Mouse (Mus musculus): Measurements from ENCODE around the gene Trio.

The Trio gene

DNA sequence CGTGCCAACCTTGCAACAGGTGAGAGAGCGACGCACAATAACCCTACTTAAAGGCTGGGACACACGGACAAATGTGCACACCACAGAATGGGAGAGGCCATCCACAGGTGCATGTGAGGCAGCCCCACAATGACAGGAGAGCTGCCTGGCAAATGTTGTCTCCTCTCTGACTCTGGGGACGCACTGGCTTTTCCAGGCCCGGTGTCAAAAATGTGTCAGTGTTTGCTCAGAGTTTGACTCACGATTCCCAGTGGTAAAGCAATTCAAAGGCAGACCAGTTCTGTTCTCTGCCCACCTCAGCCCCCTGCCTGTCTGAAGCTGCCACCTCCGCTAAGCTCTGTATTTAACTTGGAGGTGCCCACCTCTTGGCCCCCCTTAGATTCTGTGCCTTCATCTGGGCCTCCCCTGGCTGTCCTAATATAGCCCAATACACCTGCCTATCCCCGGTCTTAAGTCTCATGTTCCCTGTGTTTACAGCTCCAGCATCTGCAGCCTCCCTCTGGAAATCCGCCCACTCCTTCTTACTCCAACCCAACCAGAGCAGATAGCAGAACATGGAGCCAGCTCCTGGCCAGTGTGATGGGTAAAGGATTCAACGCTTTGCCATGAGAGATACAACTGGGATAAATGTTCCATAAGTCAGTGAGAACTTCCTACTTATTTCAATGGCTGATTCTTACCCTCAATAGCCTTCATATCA lies 83.3 kb downstream of the Trio start:
- DNase-seq = peak; percentile 53

DNA sequence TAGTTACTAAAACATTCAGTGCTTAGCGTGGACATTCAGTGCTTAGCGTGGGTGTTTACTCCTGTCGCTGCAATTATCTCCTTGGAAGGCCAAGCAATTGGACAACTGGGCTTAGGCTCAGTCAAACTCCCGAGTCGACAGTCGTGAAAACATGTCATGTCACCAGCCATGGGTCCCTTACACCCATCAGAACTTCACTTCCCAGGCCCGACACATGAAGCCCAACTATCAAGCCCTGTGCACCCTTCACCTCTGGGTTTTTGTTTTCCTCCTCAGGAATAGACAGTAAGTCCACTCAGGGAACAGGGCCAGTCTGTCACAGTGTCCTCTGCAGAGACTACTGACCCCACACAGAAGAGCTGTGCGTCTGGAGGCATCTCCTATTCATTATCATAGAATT lies 84.2 kb downstream of the Trio start:
- DNase-seq = no peak

DNA sequence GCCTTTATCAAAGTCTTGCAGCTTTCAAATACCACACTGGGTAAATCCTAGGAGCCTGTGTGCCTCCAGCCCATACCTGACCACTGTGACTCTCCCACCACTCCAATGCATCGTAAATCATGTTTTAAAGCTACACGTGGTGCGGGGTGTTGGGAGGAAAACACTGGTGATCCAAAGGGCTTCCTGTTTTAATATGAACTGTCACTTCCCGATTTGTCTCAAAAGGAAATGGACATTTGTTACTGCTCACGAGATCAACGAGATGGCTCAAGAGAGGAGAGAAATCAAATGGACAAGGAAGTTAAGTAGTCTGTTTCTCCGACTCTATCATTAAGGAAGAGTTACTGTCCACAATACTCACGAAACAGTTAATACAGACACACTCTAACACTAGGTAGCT lies 84.6 kb downstream of the Trio start:
- DNase-seq = no peak

DNA sequence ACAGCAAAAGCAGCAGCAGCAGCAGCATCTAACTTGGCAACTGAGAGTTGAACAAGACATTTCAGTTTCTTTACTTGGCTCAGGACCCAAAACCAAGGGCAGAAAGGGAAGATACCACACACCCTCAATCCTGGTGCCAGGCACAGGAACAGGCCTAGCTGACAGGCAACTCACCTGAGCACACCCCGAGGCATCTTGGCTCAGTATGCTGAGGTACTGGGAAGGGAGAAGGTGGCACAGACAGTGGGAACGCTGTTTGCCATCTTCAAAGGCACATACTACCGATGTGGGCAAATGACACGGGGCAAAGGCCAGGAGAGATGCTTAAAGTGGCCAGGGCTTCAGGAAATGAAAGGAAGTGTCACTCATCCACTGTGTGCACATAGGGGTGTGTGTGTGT lies 85.6 kb downstream of the Trio start:
- DNase-seq = no peak

DNA sequence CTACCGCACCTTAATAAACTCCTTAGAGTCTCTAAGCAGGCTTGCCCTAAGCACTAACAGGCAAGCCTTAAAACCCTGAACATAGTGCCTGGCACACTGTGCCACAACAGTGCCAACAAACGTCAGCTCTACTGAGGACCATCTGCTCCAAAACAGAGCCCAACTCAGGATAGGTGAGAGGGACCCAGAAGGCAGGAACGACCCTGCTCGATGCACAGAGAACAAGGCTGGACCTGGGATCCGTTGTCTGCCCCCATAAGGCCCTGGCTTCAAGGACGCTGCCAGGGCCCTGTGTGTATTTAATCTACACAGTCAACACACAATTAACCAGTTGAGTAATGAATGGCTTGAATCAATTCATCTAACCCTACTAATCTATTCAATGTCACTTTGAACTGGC lies 86.8 kb downstream of the Trio start:
- DNase-seq = peak; percentile 81

DNA sequence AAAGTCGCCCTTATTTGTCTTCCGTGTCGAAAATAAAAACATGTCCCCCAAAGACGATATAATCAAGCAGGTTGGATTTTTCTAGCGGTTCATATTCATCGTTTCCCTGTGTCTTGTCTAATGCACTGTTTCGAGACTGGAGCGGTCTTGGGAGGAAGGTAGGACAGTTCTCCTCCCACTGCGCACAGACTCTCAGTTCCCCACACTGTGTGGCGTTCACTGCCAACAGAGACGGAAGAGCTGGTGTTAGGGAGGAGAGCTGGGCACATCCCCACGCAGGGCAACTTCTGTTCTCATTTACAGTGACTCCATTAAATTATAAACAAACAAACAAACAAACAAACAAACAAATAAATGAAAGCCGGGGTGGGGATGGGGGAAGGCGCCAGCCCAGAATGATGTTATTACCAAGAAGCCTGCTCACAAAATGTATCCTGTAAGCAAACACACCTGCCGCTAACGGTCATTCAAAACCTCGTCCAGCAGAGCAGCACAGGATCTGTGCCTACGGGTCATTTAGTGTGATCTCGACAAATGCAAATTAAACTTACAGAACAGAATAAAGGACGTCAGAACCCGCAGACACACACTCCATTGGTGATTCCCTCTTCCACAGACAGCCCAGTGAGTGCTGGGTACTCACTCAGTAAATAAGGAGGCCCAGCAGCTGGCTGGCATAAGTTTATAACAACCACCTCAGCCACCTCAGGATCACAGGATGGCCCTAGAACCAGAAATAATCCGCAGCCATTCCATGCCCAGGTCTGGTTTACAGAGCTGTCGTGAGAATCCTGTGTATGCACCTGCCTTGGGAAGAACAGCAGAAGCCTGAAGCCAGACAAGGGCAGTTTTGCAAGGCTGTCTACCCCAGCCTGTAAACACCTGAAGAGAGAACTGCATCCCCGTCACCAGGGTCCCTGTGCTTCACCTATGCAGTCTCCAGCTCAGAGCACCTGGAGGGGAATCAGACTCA lies 87.5 kb downstream of the Trio start:
- peak; percentile 51 for DNase-seq

DNA sequence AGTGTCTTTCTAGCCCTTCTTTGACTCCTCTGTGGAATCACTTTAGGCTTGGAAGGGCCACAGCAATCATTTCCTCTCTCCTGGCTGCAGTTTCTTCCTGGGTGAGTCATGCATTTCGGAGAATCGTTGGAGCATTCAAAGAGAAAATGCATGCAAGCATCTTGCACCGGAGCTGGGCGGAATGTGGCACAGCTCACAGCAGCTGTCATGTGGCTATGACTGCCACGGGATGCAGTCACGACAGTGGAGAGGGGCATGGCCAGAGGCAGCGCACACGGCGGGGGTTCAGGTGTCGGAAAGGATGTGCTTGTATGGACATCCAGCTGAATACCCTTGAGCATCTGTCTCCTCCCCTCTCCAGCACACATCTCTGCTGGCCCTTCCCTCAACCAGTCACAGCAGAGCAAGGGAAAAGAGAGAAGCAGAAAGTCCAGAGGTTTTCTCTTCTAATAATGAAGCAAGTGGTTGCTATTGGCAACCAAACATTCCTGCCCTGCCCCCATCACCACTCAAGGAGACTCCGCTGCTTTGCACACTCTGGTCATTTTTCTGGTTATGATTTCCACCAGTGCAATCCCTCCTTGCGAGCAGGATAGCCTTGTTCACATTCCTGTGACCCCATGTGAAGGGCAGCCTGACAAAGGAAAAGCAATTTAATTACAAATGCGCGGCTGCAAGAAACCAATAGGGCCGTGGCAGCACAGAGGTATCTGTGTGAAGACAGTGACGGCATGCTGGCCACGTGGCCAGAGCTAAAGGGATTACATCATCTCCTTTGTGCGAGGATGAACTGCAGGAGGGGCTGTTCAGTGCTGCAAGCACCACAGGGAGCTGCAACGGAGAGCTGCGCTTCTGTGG lies 88.4 kb downstream of the Trio start:
- DNase-seq = peak; percentile 79

DNA sequence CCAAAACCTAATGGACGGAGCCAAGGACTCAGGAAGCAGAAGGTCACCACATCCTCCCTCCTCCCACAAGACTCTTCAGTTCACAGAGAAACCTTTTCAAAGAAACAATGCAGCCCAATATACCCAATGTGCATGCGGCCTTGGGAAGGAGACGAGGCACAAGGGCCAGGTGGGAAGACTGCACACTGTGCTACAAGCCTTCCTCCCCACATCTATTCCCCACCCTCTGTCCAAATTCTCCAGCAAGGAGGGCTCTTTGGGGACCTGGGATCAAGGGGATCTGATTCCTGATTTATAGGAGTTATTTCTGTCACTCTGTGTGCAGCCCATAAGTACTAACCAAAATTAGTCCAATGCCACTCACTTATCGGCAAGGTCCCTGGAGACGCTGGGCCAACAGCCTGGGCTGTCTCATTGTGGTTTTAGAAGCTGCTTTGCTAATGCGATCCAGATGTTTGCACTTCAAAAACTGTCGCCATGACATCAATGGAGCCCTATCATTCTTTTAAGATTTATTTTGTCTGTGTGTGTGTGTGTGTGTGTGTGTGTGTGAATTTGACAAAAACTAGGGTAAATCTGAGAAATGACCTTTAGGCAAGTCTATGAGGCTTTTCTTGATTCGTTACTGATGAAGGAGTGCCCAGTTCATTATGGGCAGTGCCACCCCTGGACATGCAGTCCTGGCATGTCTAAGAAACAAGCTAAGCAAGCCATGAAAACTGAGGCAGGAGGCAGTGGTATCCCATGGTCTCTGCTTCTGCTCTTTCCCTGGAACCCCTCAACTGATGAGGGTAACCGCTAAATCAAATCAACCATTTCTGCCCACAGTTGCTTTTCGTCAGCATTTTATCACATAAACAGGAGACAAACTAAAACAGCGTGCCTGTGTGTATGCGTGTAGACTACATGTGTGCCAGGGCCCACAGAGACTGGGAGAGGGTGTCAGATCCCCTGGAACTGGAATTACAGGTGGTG lies 89.6 kb downstream of the Trio start:
- no peak for DNase-seq

DNA sequence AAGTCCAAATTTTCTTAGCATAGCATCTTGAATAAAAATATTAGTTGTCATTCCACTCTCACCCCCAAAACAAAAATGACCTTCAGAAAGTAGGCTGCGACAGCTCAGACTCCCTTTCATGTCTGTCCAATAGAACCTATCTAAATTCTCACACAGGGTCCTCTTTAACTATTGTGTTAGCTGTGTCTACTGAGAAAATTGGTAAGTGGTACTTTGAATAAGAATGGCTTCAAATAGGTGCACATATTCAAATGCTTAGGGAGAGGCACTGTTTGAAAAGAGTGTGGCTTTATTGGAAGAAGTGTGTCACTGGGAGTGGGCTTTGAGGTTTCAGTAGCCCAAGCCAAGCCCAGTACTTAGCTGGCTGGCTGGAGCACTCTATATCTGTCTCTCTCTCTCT lies 92.4 kb downstream of the Trio start:
- DNase-seq = no peak

DNA sequence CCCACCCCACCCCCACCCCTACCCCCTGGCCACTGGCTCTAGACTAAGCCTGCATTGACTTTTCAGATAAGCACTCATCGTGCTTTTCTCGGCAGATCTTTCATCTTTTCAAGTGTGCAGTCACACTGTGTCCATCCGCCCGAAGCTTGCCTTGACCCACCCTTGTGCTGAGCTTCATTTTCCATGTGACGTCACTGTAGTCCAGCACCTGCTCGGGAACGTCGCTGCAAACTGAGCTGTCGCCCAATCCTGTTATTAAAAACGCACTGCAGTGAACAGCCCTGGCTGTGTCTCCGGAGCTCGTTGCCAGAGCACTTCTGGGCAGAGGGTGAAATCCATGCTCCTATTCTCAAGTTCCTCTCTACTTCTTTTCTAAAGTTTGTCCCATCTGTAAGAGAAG lies 93.8 kb downstream of the Trio start:
- no peak for DNase-seq

DNA sequence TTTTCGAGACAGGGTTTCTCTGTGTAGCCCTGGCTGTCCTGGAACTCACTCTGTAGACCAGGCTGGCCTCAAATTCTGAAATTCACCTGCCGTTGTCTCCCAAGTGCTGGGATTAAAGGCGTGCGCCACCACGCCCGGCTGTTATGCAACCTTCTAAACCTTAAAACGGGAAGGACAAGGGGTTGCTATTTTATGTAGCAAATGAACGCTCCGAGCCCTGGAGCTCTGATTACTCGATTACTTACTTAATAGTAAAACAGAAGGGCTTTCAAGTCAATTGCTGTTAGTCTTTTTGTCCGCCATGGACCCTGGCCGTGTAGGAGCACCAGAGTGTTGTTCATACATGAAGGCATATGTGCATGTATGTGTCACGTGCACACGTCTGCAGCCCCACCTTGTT lies 94.2 kb downstream of the Trio start:
- no peak for DNase-seq

DNA sequence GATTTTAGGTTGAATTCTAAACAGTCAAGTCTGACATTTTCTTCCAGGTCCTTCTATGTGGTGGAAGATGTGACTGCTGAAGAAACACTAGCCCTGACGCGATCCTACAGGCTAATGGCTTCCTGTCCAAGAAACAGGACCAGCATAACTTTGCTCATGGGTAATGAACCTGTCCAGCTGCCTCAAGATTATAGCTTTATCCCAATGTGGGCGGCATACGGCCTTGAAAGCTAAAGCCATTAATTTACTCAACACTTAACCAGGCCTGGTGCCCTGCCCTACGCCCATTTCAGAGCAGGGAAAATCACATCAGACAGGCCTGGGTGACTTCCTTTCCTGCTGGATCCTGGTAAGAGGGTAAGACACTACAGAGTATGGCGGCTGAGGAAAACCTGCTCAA lies 98.0 kb downstream of the Trio start:
- DNase-seq = no peak

DNA sequence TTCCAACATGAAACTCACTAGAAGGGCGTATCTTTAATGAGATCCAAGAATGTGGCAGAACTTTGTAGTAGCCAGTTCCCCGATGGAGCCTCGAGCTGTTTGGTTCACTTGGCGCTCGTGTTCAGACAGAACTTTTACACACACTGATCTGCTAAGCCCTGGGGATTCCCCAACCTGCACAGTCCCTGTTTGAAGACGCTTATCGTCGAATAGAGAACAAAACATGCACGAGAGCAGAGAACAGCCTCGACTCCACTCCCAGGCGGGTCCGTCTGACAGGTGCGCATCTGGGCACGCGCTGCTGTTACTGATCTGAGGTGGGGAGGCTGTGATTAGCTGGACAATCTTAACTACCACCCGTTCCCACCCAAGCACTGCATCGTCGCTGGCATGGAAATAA lies 98.7 kb downstream of the Trio start:
- DNase-seq = no peak

DNA sequence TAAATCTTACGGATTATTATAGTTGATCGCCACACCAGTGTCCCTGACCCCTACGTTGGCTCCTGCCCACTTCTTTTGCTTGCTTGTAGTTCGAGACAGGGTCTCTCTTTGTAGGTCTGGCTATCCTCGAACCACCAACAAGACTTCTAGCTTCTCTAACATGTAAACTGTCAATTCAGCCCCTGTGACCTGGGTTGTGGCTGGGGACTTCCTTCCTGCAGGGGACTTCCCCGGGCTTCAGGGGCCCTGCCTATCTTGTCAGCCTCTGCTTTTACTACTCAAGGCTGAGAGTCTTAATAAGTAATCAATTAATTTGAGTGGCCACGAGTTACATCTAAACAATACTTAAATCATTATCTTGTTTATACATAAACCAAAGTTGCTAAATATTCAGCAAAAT lies 99.2 kb downstream of the Trio start:
- no peak for DNase-seq

DNA sequence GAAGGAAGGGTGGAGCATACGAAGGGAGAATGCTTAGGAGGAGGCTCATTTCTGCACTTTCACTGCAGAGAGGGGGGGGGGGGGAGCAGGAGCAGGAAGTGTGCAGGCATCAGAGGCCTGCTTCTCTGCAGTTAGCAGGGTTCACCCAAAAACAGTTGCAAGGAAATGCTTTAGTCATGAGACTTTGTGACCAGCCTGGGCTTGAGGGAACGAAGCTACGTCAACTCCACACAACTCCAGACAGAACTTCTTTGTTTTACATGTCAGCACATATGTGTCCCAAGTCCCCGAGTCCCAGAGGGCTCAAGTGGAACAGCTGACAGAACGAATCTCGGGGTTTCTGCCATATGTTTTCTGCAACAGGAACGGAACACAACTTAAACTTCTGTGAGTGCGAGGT lies 99.8 kb downstream of the Trio start:
- peak; percentile 10 for DNase-seq

DNA sequence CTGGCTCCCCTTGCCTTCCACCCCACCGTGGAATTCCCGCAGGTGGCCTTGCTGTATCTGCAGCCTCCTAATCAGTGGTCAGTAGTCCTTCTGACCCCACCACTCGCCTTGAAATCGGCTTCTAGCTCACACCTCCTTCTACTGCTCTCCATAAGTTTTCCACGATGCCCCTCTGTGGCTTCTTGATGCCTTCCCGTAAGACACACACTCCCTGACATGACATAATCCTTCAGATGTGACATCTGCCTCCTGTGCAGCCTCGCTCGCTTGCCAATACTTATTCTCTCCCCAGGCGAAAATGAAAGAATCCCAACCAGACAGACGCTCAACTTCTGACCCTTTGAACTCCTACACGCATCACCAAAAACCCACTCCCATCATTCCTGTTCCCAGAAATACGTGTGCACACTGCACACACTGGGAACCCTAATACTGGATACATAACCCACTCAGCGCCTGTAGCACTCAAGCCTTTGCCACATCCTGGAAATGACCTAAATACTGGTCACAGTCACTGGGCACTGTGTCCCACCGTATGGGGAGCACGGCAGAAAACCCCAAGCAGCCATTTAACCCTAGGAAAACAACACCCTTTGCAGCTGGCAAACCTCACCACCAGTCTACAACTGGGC lies 100.5 kb downstream of the Trio start:
- peak; percentile 42 for DNase-seq

DNA sequence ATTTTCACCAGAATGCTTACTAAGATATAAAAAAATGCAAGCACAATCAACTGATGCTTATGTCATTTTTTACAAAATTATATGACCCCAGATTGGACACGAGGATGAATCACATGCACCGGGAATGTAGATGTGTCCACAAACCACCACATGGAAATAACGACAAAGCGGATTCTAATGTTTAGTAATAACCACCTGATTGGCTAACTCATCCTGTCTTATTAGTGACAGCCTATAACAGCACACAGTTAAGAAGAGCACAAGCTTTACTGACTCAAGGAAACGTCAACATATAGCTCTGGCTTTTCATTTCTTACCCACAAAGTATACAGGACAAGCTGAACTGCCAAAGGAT lies 101.7 kb downstream of the Trio start:
- peak; percentile 13 for DNase-seq

DNA sequence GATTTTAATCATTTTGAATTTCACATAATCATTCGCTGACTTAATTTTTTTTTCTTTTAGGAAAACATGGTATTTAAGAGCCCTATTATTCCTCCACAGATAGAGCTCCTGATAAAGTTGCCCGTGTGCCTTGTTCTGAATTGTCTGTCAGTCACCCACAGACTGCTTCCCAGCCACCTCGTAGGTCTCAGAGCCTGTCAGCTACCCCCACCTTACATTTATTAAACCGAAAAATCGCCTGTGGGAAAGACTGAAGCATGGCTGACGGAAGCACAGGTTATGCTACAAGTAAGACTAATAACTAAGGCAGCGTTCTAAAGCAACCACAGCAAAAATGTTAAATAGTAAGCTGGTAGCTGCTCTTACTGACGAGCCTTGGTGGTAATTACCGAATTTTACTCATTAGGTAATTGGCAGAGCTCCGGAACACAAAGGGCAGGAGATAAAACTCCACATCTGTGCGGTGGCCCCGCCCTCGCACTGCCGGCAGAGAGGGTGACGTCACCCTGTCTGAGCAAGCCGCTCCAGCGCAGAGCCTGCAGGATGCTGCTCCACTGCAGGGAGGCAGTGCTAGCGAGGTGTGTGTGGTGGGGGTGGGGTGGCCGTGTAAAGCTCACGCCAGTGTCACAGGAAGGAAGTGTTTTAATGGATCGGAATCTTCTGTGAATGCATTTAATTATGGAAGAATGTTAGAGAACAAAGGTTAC lies 102.2 kb downstream of the Trio start:
- DNase-seq = peak; percentile 71

DNA sequence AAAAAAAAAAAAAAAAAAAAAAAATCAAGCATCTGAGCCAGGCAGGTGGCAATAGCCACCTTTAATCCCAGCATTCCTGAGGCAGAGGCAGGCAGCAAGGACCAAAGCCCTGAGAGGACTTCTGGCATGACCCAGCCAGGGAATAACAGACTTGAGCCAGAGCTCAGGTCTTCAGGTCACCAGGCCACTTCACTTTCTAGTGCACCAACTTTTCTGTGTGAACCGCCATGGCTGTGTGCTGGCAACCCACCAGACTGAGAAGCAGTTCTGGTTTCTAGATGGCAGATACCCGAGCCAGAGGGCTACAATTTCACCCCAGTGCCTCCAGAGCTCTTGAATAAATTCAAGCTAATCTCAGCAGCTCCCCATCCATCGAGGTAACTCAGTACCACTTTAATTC lies 104.9 kb downstream of the Trio start:
- DNase-seq = no peak

DNA sequence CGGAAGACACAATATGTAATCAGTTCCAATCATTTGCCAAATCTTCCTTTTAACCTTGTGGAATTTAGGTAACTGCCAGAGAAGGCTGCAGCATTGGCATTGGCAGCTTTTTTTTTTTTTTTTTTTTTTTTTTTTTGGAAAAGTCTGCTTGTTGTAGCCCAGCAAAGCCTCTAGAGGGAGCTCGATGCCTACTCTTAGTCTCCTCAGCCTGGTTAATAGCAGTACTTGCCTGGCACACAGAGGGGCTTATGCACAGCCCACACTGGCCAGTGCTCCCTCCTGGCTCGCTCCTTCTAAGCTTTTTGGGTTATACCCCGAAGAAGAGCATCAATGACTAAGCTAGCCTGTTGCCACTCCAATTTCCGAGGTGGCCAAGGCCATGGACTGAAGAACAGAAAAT lies 106.1 kb downstream of the Trio start:
- DNase-seq = peak; percentile 60

DNA sequence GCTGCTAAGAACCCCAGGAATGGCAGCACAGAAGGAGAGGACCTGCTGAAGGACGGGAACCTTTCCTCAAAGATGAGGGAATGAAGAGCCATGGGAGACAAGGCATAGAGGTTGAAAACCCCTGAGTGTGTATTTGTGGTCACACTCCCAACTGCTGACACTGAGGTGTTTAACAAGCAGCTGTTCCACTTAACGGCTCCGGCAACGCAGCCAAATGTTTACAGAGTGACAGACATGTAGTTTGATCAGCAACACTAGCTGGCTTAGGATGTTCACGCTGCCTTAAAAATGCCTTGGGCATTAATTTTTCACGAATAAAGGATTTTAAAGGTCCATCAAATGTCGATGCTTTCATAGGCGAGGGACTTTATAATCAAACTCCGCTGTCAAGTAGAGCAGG lies 106.8 kb downstream of the Trio start:
- DNase-seq = no peak
